Mouse (Mus musculus) monocyte, adult 2 months (primary cell): ENCODE data around the gene Cflar.
A peak's percentile ranks its signal among the peaks of the same experiment; 100 is the strongest.
"Not testable (repeated sequence)": the region's sequence is repeated elsewhere in the genome, so short reads cannot be mapped to it uniquely, and the experiment has no call there.

Source experiments
- DNase-seq, 2 experiments: peaks; one replicate each; pipeline ENCODE4 v3.0.0; 2022; ENCODE audit warnings: low spot score in 2 of 2, low read depth in 1 of 2

The Cflar gene

DNA sequence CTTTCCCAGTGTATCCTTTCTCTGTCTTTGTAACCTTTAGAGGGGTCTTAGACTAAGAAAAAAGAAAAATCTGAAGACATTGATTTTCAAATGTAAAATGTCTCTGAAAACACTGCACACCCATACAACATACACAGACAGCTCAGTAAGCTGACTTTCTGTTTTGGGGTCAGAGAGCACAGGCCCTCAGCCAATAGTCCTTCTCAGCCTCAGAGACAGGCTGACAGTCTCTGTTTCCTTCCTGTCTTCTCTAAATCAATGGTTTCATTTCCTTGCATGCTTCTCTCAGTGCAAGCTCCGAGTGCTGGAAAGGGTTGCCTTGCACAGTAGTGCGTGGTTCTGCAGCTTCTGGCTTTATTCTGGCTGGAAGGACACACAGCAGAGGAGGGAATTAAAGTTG is 62.6 kb downstream of the Cflar start:
- no peak for DNase-seq

DNA sequence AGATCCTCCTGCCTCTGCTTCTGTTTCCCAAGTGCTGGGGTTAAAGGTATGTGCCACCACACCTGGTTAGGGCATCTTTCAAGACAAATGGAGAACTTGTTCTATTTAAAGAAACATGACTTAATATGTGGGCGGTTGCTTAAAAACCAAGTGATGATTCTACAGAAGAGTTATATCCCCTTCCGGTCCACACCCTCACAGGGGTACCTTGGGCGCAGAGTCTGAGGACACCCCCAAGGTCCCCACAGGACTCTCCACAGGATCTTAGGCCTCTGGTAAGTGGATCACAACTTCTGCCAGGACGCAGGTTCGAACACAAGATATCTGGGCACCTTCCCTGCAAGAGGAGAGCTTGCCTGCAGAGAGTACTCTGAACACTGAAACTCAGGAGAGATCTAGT is 64.1 kb downstream of the Cflar start:
- no peak for DNase-seq

DNA sequence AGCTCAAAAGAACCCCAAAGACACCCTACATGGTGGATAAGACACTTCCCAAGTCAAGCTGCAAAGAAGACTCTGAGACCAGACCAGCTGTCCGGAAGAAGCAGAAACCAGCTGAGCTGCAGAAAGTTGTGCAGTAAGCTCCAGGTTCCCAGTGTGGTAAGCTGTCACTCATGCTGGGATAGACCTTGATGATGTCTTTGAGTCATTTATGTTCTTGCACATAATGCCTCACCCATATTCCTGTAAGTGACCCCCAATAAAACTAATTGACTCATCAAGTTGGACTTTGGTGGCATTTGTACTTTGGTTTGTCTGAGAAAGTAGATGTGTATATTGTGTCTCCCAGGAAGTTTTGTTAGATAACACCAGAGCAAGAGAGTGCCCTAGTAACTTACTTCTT is 66.3 kb downstream of the Cflar start:
- no peak for DNase-seq

DNA sequence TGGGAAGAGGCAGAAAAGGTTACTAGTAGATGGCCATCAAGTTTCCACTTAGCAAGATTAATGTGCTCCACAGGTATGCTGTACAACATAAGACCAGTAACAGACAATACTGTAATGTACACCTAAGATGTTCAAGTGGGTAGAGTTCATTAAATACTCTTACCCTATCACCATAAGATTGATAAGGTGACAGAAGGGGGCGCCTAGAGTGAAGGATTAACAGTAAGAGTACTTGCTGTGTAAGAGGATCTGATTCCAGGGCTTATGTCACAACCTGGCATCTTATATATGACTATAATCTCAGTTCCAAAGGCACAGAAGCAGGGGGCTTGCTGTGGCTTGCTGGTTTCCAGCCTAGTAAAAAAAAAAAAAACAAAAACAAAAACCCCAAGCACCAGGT is 66.9 kb downstream of the Cflar start:
- DNase-seq = no peak

DNA sequence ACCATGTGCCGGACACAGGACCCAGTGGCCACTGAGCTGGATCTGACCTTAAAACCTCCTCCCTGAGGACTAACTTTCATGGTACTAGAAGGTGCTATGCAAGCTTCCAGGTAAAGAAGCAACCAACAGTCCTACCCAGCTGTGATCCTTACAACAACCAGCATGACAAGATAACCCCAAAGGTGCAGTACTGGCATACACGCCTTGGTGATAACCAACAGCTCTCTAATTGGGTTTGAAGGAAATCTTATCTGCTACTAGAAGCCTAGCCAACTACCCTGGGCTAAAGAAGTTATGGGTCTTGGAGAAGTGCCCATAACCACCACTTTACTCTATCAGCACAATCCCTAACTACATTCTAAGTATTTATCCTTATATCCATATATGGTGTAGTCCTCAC is 75.0 kb downstream of the Cflar start:
- DNase-seq = no peak

DNA sequence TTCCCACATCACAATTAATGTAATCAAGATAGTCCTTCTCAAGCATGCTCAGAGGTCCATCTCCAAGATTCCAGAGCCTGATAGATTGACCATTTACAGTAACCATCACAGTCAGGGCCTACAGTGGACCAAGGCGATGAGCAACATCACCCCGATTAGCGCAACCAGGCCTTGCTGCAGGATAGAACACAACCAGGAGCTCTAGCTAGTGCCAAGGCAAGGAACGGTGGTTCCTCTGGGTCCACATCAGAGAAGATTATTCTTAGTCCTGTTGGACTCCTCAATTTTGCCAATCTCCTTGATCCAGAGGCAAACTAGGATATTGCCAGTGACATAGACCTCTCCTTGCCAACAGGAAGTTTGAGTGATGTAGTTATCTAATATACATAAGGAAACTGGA is 77.1 kb downstream of the Cflar start:
- DNase-seq = no peak

DNA sequence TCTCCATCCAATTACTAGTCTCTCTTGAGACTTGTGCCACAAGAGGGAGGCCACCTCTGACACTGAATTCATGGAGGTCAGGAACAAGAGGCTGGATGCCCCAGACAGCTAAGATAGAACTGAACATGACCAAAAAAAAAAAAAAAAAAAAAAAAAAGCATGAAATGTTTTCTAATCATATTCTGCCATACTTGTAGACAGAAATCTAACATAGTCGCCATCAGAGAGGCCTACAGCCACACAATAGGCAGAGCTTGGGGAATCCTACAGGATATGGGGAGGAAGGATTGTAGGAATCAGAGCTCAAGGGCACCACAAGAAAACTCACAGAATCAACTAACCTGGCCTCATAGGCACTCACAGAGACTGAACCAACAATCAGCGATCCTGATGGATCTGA is 83.4 kb downstream of the Cflar start:
- no peak for DNase-seq

DNA sequence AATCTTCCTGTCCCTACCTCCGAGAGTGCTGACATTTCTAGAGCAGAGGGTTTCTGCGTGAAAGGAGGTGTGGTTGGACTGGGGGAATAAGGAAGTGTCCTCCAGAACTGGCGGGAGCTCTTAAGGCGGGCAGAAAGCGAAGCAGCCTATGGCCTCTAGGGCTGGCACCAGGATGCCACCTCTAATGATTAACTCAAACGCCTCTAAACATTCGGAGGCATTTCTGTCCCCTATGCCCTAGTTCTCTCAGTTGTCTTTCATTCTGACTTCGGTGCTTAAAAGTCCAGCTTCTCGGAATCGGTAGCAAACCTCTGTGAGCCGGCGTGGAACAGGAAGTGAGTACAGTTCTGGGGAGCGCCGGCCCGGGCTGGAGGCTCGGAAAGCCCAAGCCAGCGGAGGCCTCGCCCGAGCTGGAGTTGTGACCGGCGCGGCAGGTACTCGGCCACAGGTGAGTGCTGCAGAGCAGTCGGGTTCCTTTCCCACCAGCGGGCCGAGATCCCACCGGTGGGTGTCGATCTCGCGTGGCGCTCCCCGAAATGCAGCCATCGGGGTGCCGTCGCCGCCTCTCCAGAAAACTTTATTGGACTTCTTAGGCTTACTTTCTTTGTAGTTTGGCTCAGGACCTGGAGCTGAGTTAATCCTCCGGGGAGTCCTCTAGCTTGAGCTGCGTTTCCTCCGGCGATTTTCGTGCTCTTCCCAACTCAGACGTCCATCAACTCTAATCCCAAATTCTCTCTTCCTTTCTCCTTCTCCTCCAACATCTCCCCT is 84.2 kb downstream of the Cflar start, which contains the start of gene Casp8:
Gene Casp8, plus strand, starts transcription at position 84 of the 768 bp plus-strand sequence.
- DNase-seq = peak; percentile 27 to 44

DNA sequence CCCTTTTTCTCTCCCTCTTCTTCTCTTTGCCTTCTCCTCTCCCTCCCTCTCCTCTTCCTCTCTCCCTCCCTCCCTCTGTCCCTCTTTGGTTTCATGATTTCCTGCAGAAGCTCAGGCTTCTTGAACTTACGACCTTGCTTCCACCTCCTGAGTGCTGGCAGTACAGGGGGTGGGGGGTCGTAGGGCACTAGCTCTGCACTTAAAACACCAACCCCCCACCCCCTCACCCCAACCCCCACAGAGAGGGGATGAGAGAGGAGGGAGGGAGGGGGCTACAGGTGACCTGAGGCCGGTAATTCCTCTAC is 84.7 kb downstream of the Cflar start:
- DNase-seq = no peak

DNA sequence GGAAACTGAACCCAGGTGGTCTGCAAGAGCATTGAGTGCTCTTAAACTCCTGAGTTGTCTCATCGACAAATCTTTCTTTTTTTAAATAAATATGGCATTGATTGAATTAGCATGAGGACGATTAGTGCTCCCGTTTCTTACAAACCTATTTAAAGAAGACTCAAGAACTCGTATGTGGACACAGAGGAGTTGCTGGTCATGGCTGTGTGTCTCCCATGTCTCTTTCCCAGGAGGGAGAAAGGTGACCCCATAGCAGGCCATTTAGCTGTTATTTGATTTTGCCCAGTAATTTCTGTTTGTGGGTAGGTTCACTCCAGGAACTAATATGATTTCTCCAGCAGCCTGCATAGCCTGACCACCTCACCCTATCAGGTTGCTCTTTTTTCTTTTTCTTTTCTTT is 85.5 kb downstream of the Cflar start:
- no peak for DNase-seq

DNA sequence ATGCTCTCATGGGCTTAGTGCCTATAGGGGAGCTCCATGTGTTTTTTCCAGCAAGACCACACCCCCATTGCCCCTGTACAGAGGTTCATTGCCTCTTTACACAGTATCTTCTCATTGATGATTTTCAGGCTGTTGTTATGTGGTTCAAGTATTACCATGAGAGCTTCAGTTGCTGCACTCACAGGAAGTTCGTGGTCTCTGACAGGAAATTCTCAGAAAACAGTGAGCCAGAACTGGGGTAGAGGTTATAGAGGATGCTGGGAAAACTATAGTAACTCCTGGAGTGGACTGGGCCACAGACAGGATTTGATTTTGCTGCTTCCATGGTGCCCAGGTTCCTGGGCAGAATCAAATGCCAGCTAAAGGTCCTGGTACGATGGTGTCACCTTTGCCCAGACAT is 86.1 kb downstream of the Cflar start:
- no peak for DNase-seq

DNA sequence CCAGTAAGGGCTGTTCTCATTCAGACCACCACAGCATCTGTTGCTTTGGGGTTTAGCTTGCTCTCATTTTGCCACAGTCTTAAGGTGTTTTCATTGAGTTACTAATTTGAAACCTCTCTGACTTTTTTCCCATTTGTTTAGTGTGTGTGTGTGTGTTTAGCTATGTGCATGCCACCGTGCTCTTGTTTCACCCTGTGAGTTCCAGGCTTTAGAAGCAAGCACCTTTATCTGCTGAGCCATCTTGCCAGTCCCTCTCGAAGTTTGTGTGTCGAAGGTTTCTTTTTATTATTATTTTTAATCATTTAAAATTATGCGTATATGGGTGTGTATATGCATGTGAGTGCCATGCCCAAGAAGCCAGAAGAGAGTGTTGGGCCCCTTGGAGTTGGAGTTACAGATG is 87.6 kb downstream of the Cflar start:
- no peak for DNase-seq

DNA sequence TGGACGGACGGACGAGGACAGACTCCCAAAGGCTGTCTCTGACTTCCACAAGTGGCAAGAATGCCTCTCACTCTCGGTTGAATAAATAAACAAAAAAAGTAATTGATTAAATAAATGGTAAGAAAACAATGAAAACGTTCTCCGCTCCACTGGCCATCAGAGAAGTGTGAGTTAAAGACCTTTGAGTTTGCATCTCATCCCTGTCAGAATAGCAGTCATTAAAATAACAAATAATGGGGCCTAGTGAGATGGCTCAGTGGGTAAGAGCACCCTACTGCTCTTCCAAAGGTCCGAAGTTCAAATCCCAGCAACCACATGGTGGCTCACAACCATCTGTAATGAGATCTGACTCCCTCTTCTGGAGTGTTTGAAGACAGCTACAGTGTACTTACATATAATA is 89.3 kb downstream of the Cflar start:
- DNase-seq = not testable (repeated sequence)

DNA sequence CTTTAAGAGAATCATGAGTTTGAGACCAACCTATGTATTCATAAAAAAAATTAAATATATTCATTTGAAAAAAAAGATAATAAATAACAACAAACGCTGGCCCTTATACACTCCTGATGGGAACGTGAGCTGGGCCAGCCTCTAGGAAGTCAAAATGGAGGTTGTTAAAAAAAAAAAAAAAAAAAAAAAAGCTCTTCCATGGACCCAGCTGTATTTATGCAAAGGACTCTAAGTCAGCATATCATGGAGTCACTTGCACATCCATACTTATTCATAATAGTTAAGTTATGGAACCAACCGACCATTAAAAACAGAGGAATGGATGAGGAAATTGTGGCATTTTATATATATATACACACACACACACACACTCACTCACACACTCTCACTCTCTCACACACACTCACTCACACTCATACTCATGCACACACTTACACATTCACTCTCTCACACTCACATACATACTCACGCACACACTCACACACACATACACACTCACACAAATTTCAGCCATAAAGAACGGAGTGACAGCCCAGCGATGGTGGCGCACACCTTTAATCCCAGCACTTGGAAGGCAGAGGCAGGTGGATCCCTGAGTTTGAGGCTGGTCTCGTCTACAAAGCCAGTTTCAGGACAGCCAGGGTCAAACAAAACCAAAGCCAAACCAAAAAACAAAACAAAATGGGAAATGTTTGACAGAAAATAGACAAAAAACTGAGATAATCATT is 90.4 kb downstream of the Cflar start:
- DNase-seq = no peak

DNA sequence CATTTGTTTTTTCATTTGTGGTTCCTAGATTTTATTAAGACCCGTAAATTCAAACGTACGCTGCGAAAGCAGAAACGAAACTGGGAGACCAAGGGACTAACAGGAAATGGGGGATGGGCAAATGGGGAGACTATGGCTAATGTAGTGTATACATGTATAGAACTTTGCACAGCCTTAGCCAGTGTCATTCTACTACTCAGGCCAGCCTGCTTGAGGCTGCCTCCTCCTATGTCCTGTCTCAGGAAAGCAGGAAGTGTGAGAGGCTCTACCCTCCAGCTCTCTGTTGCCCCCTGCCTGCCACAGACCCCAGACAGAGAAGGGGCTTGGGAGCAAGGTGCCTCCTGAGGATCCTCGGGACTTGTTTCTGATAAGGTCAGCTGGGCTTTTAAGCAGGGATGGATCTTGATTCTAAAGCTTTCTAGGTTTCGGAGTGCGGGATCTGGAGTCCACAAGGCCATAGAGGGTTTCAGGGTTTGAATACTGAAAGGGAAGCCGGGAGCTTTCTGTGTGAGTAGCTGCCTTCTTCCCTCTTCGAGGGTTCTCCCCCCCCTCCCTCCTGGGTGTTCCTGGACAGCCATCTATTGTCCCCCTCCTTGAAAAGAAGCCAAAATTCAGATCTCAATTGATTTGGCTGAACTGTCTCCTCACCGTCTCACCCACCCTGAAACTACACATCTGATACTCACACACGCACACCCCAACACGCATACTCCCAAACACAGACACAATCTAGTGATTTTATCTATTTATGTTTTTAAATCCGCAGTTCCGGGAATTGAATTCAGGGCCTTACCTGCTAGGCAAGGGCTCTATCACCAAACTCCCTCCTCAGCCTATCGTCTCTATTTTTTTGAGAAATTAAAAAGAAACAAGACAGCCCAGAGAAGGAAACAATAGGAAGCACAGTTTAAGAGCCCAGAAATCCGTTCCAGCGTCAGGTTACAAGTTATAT is 91.3 kb downstream of the Cflar start:
- peak; percentile 73 for DNase-seq

DNA sequence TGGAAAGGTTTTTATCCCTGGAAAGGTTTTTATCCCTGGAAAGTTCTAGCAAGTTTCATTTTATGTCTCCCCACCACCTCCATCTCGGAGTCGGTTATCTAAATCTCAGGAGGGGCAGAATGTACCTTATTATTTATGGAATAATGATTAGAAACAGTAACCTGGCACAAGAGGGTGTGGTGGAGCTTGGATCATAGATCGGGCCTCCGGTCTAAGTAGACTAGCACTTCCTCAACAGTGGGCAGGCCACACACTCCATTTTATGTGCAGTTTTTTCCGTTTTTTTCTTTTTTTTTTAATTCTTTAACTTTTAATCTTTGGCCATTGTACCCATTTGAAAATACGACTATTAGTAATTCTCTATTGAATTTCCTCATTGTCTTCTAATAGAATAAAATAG is 92.2 kb downstream of the Cflar start:
- no peak for DNase-seq

DNA sequence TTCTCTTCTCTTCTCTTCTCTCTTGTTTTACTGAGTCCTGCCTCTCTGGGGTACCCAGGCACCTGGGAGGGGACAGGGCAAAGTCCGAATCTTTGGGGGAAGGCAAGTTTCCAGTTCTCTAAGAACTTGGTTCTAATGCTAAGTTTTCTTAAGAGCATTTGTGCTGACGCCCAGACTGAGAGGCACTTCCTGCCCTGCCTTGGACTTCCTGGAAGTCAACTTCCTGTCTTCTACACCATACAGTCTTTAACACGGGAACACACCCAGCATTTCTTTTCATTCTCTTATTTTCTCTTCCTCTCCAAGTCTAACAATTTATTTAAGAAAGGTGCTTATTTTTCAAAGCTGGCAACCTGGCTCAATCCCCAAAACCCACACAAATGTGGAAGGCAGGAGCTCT is 95.3 kb downstream of the Cflar start:
- no peak for DNase-seq
